Mouse (Mus musculus): ENCODE measurements around the gene Cryge.
"Not testable (repeated sequence)": the region's sequence is repeated elsewhere in the genome, so short reads cannot be mapped to it uniquely, and the experiment has no call there.

Gene Cryge

GRCm38 (mm10) chr1:65050952-65051351 lies at the start of gene Cryge:
Cryge (minus strand) TSS chr1:65051149.
- DNase-seq (ENCODE audit: extremely low read depth, low read depth, low spot score) = not testable (repeated sequence)

DNA sequence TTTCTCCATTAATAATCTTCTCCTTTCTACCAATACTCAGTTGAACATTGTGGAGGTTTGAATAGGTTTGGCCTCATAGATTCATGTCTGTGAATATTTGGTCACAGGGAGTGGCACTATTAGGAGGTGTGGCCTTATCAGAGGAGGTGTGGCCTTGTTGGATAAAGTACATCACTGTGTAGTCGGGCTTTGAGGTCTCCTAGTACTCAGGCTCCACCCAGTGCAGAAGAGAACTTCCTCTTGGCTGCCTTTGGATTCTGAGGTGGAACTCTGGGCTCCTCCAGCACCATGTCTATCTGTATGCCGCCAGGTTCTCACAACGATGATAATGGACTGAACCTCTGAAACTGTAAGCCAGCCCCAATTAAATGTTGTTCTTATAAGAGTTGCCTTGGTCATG lies 46.0 kb upstream of the Cryge start:
- DNase-seq (ENCODE audit: extremely low read depth, low read depth, low spot score) = no peak

DNA sequence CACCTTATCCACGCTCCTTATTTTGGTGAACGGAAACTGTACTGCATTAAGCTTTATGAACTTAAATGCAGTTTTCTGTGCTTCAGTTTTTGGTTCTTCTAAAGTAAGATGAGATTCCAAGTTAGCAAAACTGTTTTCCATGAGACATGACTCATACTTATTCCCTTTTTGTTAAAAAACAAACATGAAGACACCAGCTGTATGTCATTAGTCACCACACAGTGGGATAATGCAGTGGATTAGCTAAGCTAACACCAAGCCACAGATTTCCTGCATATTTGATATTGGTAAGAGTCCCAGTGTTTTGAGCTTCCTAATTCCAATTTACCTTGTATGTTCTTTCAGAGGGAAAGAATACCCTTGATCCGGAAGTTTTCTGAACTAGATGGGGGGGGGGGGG lies 40.6 kb upstream of the Cryge start:
- DNase-seq (ENCODE audit: extremely low read depth, low read depth, low spot score) = no peak

- no peak for DNase-seq (ENCODE audit: extremely low read depth, low read depth, low spot score)
These were observed 39.4 kb upstream of the Cryge start for GRCm38 (mm10) chr1:65090370-65090769.

DNA sequence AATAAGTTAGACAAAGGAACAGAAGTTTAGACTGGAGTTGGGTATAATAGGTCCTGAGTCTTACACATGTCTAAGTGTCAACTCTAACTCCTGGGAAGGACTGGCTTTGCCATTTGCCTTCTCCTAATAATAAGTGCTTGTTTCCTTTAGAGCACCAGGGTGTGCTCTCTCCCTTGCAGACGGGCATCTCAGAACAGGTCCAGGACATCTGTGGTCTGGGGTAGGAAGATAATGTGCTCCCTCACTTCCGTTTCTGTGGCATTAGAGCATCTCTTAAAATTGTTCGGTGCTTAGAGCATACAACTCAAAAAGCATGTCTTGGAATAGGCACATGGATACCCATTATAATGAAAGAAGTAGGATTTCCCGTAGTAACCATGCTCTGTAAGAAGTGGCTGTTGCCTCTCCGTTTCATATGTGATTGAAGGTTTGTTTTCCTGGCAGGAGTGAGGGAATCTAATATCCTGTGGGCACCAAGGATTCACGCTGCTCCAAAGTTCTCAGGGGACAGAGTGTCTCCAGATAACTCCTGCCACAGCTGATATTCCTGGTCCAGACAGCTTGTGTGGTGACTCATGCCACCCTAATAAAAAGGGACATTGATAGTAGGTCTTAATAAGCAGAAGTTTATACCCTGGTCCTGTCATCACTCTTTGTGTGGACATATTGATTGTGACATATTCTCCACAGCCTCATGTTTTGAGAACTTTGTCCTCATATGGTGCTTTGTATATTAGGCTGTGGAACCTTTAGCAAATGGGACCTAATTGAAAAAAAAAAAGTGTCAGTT lies 37.8 kb upstream of the Cryge start:
- DNase-seq (ENCODE audit: extremely low read depth, low read depth, low spot score) = no peak

DNA sequence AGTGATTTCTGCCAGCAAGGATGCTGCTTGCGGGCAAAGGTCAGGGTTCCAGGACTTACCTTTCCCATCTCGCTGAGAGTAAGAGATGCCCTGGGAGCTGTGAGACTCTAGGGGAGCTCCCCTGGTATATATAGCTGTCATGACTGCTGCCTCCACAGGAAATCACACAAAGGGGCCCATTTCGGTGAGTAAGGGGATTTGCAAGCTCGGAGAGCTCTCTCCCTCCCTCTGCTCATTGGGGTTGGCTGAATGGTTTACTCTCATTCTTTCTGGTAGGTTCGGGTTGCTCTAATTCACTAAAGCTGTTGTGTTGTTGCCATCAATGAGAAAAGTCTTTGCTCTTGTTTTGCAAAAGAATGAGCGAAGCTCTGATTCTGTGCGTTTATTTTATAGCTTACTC lies 31.2 kb upstream of the Cryge start, which contains the start of gene Crygb:
Crygb (minus strand) TSS at position 101 of the 400 bp plus-strand sequence.
- no peak for DNase-seq (ENCODE audit: extremely low read depth, low read depth, low spot score)

DNA sequence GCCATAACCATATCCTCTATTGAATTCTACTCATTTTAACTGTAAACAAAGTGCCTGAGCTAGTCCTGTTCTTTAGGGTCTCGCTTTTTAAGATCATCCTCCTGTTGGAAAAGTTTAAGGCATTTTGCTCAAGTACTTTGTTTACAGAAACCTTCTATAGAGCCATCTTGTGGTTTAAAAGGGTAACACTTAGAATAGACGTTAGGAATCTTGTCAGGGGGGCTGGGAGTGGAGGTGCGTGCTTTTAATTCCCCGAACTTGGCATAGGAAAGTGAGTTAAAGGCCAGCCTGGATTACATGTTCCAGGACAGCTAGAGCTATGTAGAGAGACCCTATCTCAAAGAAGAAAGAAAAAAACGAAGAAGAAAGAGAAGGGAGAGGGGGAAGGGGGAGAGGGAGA lies 24.7 kb upstream of the Cryge start:
- no peak for DNase-seq (ENCODE audit: extremely low read depth, low read depth, low spot score)

DNA sequence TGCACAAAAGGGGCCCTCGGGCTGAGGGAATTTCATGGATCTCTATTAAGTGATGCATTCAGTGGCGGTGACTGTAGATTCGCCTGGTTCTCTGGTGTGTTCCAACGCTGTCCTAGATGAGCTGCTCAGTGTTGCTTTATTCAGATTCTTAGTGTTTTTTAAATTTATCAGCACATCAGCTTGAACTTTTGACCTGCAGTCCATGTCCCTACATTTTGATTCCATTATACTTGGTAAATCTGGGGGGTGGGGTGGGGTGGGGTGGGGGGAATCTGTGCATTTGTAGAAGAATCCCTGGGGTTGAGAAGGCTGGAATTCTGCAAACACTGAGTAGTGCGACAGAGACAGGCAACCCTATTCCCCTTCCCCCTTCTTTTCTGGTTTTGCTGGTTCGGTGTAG lies 22.6 kb upstream of the Cryge start, which contains the start of gene Crygc:
Crygc (minus strand) TSS at position 101 of the 400 bp plus-strand sequence.
- DNase-seq (ENCODE audit: extremely low read depth, low read depth, low spot score) = no peak

GRCm38 (mm10) chr1:65067842-65068241 lies 16.9 kb upstream of the Cryge start:
- no peak for DNase-seq (ENCODE audit: extremely low read depth, low read depth, low spot score)

GRCm38 (mm10) chr1:65064201-65064600 lies 13.3 kb upstream of the Cryge start:
- DNase-seq (ENCODE audit: extremely low read depth, low read depth, low spot score) = no peak

GRCm38 (mm10) chr1:65063352-65063751 lies 12.4 kb upstream of the Cryge start, which contains the start of gene Crygd:
Crygd (minus strand) TSS chr1:65063452.
- no peak for DNase-seq (ENCODE audit: extremely low read depth, low read depth, low spot score)

- no peak for DNase-seq (ENCODE audit: extremely low read depth, low read depth, low spot score)
These were observed 1.2 kb upstream of the Cryge start for GRCm38 (mm10) chr1:65052140-65052539.

DNA sequence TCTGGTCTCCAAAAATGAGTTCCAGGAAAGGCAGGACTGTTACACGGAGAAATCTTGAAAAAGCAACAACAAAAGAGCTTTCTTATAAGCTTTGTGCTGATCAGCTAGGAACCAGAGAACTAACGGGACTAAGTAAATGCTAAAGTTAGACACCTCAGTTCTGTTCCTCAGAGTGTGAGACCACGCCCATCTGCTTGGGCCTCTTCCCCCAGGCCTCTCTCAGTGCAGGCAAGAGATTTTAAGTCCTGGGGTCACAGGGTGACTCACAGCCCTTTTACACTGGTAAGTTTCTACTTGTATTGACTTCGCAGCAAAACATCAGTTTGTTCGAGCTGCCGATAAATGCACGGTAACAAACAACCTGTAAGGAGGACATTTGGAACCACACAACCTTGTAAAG lies 747 bp upstream of the Cryge start:
- no peak for DNase-seq (ENCODE audit: extremely low read depth, low read depth, low spot score)

DNA sequence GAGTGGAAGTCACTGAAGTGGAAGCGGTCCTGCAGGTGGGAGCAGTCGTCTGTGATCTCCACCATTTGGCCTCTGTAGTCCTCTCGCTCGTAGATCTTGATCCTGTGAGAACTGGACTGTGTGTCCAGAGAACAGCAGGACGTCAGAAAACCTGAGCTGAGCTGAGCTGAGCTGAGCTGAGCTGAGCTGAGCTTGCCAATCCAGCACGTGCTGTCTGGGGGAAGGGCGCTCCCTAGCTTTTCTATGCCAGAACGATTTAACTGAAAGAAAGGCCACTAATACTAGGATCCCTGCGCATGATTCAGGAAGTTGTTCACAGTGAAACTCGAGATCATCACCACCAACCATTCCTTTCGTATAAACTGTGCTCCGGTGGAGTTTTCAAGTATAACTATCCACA lies 2.2 kb downstream of the Cryge start:
- DNase-seq (ENCODE audit: extremely low read depth, low read depth, low spot score) = no peak

DNA sequence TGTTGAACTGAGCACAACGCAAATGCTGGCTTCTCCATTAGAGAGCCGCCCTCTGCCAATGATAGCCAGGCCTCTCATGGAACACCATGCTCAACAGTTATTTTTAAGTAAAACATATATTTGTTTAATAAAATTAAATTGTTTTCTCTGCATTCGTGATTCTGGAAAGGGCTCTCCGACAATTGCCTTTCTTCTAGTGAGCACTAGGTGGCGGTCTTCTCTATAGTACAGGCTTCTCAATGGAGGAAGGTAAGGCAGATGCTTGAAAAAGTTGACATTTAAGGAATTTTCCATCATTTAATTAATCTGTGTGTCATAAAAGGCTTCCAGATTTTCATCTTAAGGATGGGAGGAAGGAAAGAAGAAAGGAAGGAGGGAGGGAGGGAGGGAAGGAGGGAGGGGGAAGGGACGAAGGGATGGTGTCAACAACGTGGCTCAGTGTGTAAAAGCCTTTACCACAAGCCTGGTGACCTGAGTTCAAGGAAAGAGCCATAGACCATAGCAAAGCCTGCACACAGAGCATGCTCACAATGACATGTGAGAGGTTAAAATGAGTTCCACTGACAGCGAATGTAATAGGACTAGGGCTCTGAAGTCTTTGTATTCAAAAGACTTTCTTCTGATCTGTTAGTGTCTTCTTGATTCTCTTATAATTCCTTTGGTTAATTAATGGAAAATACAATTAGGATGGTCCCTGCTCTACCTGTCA lies 4.4 kb downstream of the Cryge start:
- DNase-seq (ENCODE audit: extremely low read depth, low read depth, low spot score) = no peak

DNA sequence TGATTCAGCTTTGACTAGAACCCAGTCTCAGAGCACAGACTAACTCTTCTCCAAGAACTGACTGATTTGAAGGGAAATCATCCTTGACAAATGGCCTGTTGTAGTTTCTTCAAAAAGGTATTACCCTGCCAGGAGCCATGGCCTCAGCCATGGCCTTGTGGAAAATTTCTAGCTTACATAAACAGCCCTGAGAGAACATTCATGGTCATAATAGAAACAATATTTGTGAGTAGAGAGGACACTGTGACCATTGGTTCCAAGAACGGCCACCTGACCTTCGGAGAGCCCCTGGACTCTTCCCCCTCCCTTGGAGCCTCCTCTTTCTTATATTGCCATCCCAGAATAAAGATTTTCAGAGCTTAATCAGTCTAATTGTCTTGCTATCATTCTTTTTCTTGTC lies 7.5 kb downstream of the Cryge start:
- DNase-seq (ENCODE audit: extremely low read depth, low read depth, low spot score) = no peak

GRCm38 (mm10) chr1:65041837-65042236 lies 9.1 kb downstream of the Cryge start:
- DNase-seq (ENCODE audit: extremely low read depth, low read depth, low spot score) = peak; percentile 34

DNA sequence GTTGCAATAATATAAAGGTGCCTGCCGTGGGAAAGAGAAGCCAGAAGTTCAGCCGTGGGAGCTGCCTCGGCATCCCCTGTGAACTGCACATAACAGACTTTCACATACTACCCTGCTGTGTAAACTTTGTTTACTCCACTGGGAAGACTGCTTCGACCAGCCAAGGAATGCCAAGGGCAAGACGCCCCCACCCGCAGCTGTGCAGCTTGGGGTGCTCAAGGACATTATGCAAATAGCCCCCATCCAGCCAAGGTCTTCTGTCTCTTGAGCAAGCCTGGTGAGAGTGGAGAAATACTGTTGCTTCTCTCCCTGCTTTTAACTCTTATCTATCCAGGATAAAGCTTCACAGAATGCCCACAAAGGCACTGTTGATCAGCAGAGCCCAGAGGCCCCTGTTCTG lies 10.1 kb downstream of the Cryge start:
- no peak for DNase-seq (ENCODE audit: extremely low read depth, low read depth, low spot score)

DNA sequence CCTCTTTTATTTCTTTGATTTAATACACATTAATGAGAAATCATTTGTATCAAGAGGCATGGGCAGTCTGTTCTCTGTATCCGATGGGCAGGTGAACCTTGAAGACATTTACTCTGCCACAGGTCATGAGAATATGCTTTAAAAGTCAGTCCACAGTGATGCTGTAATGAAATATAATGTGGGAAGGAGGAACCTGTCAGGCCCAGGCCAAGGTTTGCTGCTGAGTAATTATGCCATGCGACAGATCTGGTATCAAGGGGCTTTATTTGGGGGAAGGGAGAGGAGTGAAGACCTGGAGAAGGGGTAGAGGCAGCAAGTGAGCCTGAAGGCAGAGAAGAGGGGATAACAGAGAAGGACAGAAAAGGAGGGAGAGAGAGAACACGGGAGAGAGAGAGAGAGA lies 11.3 kb downstream of the Cryge start:
- DNase-seq (ENCODE audit: extremely low read depth, low read depth, low spot score) = no peak

GRCm38 (mm10) chr1:65037542-65037941 lies 13.4 kb downstream of the Cryge start:
- no peak for DNase-seq (ENCODE audit: extremely low read depth, low read depth, low spot score)

DNA sequence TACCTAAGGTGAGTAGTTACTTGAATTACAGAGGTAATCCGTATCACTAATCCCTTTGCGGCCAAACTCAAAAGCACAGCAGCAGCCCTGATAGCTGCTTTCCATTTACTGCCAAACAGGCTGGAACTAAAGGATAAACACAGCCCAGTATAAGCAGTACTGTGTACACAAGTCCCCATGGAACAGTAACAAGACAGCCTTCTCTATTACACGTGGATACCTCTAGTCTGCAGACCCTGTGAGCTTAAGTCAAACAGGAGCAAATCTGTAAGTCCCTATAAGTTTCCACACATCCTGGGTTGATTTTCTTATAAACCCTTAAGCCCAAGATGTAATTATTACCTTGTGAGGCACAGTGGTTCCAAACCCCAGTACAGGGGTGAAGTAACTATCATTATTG lies 15.4 kb downstream of the Cryge start:
- DNase-seq (ENCODE audit: extremely low read depth, low read depth, low spot score) = no peak

- no peak for DNase-seq (ENCODE audit: extremely low read depth, low read depth, low spot score)
These were observed 18.3 kb downstream of the Cryge start, which contains the start of gene Akr1cl for GRCm38 (mm10) chr1:65032641-65033040. Akr1cl (minus strand) TSS chr1:65032759.

All from fat pad, adult 2 months (tissue).